Mouse (Mus musculus) kidney, adult 2 months (tissue): ENCODE measurements at regions not wholly inside any gene's neighbourhood (a gene's known extent, or its start where the extent isn't known, plus 50 kb on each side); places are given as distances from the start of the nearest gene placed in this dataset.

Experiments used
- CTCF ChIP-seq: fragments of 200-500 bp; conservative IDR thresholded peaks from 2 replicates; pipeline ENCODE4 v1.5.1; 2011; ENCODE audit warnings: low read depth, mild to moderate bottlenecking, control low read depth, low read length, moderate library complexity, mixed read lengths; ENCODE audit not compliant: insufficient read depth, insufficient read length
- POLR2A ChIP-seq: fragments of 200-500 bp; IDR thresholded peaks from one replicate; pipeline ENCODE4 v1.6.1; 2011; ENCODE audit warnings: low read depth, low read length, control low read depth

DNA sequence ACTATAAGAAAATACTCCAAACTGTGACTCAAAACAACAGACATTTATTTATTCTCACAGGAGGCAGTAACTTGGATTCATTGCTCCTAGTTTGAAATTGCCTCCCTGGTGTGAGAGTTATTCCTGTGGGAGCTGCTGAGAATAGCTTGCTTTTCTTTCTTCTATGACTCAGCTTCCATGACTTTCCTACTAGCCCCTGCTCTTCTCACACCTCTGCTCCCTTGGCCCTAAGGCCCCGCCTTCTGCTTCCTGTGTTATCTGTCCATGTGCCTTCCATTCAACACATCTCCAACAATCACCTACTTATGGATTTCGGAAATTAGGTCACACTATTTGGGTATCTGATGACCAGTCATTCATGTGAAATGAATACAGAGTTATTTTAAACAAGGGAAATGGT lies 865.6 kb downstream of the Jrkl start:
- no peak for TF ChIP-seq POLR2A
- TF ChIP-seq CTCF, result no peak
